Mouse (Mus musculus) adipocyte (in vitro differentiated cells): ENCODE data around the gene Mlycd.

Source experiments
- DNase-seq: peaks from one replicate; pipeline ENCODE4 v3.0.0-alpha.2; 2016; ENCODE audit warnings: low spot score

Gene Mlycd

DNA sequence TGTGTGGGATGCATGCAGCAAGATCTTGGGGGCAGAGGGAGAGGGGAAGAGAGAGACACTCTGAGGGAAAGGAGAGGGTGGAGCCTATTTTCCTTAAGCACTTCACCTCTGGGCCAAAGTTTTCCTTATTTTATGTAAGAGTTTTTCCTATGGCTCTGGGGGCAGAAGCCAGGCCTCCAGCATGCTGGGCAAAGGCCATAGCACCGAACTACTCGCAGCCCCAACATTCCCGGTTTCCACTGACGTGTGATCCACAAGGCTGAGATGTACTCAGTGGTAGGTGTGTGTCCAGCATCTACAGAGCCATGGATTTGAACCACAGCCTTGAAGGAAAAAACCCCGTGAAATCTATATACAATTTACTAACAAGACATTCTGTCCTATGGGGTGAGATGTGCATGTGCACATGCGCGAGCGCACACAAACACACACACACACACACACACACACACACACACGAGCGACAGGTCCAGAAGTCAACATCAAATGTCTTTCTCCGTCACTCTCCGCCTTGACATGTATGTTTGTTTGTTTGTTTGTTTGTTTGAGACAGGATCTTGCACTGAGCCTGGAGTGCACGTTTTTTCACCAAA is 39.0 kb downstream of the Mlycd start, which contains the start of gene Osgin1:
TSS of gene Osgin1 (plus strand) at position 543 of the 593 bp plus-strand sequence.
- DNase-seq = no peak

- no peak for DNase-seq
Measured at GRCm38 (mm10) chr8:119434569-119434968, 39.9 kb downstream of the Mlycd start.

GRCm38 (mm10) chr8:119435527-119435926 is 40.8 kb downstream of the Mlycd start:
- no peak for DNase-seq

DNA sequence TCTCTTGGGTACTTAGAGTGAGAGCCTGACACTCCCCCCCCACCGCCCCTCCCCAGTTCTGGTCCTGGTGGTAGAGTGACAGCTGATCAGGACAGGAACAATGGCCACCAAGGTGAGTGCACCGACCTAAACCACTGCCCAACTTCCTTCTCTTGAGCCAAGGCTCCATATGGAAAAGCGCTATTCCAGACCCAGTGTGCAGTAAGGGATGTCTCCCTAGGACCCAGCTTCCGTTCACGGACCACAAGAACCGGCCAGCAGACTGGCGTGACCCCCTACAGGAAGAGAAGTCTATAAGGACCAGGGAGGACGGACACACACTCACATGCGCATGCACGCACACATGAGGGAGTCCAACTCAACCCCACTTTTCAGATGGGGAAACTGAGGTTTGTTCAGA is 41.7 kb downstream of the Mlycd start:
- no peak for DNase-seq

DNA sequence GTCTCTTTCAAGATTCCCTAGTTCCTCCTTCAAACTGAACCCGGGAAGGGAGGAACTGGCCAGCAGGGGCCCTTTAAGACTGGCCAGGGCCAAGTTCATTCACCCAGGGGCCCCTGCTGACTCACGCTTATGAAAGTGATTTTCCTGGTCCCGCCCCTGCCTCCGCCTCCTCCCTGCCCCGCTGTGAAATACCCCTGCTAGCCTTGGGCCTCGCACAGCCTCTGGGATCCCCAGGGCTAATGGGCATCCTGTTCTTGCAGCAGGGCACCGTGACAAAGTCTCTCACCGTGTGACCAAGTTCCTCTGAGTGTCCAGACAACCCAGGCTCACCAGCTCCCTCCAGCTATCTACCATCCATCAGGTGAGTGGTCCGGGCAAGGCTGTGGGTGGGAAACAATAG is 42.3 kb downstream of the Mlycd start:
- DNase-seq = peak; percentile 81

- DNase-seq = no peak
Measured at GRCm38 (mm10) chr8:119437506-119437905, 42.8 kb downstream of the Mlycd start.

DNA sequence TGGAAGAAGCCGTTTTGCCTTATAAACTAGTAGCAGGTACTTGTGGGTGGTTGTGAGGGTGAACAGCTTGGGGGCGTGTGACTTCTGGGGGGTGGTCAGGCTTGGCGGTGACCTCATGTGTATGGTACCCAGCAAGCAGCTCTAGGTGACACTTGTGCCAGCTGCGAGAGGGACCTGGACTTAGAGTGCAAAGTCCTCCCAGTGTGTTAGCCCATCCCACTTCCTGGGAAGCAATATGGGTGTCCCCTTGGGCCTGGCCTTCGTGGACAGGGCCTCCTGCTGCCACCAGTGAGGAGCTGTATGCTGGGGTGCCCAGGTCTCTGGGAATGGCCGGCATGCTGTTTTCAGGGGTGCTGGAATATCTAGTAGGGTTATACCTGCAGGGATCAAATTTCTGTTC is 44.2 kb downstream of the Mlycd start:
- no peak for DNase-seq

DNA sequence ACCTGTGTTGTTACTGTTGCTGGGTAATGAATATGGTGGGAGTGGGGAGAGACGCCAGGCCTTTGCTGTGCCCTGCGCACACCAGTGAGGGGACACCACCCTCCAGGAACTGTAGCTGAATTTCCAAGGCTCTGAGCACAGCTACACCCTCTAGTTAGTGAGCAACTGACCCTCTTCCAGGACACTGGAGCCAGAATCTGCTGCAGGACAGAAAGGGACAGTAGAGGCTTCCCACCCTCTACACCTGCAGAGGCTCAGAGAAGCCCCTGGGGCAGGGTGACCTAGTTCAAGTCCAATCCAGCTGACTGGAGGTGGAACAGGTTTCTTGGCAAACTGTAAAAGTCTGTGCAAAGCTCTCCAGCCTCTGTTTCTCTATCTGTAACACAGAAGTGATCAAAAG is 44.7 kb downstream of the Mlycd start:
- no peak for DNase-seq

DNA sequence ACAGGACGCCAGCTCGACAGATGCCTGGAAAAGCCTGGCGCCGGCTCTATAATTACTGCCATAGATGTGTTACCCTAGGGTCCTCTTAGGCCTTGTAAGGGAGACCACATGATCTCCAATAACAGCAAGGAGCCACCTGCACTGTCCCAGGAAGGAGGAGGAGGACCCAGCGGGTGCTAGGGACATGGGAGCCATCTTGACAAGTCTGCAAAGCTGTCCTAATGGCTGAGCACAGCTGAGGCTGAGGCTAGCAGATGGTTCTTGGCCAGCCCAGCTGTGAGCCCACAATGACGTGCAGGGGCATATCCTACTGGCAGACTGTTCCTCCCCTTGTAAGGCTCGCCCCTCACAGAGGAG is 45.2 kb downstream of the Mlycd start:
- no peak for DNase-seq

- peak; percentile 86 for DNase-seq
Measured at GRCm38 (mm10) chr8:119440250-119440951, 45.7 kb downstream of the Mlycd start.

GRCm38 (mm10) chr8:119440952-119441270 is 46.2 kb downstream of the Mlycd start:
- no peak for DNase-seq

- no peak for DNase-seq
Measured at GRCm38 (mm10) chr8:119442013-119442412, 47.3 kb downstream of the Mlycd start.

GRCm38 (mm10) chr8:119442970-119443369 is 48.3 kb downstream of the Mlycd start:
- no peak for DNase-seq

- peak; percentile 42 for DNase-seq
Measured at GRCm38 (mm10) chr8:119446211-119446989, 51.7 kb downstream of the Mlycd start, which contains the start of gene Necab2. TSS of gene Necab2 (plus strand) at chr8:119446719.

- DNase-seq = no peak
Measured at GRCm38 (mm10) chr8:119446990-119447780, 52.5 kb downstream of the Mlycd start.

GRCm38 (mm10) chr8:119447781-119448170 is 53.1 kb downstream of the Mlycd start:
- DNase-seq = no peak

DNA sequence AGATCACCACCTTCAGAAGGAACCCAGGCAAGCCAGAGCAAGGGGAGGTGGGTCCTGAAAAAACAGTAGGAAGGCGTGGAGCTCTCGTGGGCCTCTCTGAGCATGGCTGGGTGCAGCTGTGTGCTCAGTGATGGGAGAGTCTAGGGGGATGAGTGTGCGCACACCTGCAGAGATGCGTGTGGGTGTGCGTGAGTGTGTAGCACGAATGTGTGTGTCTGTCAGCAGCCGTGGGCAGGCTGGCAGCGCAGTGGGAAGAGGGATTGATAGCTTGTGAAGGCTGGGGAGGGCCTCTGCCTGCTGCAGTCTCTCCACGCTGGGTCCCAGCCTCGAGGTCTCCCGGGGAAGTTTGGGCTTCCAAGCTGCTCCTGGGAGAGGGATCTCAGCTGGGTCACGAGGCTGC is 54.9 kb downstream of the Mlycd start:
- DNase-seq = no peak

- no peak for DNase-seq
Measured at GRCm38 (mm10) chr8:119451131-119451530, 56.5 kb downstream of the Mlycd start.

- DNase-seq = no peak
Measured at GRCm38 (mm10) chr8:119452919-119453318, 58.2 kb downstream of the Mlycd start.

GRCm38 (mm10) chr8:119456045-119456444 is 61.4 kb downstream of the Mlycd start:
- peak; percentile 45 for DNase-seq

GRCm38 (mm10) chr8:119459724-119460123 is 65.0 kb downstream of the Mlycd start:
- no peak for DNase-seq
